Mouse (Mus musculus) ES-Bruce4 (cell line): ENCODE measurements at regions not wholly inside any gene's neighbourhood (a gene's known extent, or its start where the extent isn't known, plus 50 kb on each side); places are given as distances from the start of the nearest gene placed in this dataset.

ENCODE experiments used
- H3K27ac ChIP-seq: 2 replicates; pipeline ENCODE4 v1.5.1; 2012; ENCODE audit warnings: low read length, inconsistent platforms; ENCODE audit not compliant: insufficient read depth
- H3K27me3 ChIP-seq: 2 replicates; pipeline ENCODE4 v1.6.1; 2012; ENCODE audit warnings: mild to moderate bottlenecking, low read length, inconsistent platforms; ENCODE audit not compliant: control insufficient read depth, poor library complexity, insufficient read depth, severe bottlenecking
- H3K36me3 ChIP-seq: 2 replicates; pipeline ENCODE4 v1.6.1; 2012; ENCODE audit warnings: inconsistent platforms, mild to moderate bottlenecking, low read length, moderate library complexity; ENCODE audit not compliant: control insufficient read depth, poor library complexity, insufficient read depth, severe bottlenecking
- H3K4me1 ChIP-seq: one replicate; pipeline ENCODE4 v1.8.1; 2011; ENCODE audit warnings: low read length; ENCODE audit not compliant: control insufficient read depth, insufficient read depth
- H3K4me3 ChIP-seq: 2 replicates; pipeline ENCODE4 v1.5.1; 2011; ENCODE audit warnings: low read depth, mild to moderate bottlenecking, low read length
- H3K9ac ChIP-seq: 2 replicates; pipeline ENCODE4 v1.6.1; 2012; ENCODE audit warnings: low read depth, mild to moderate bottlenecking, inconsistent platforms; ENCODE audit not compliant: poor library complexity, severe bottlenecking
- H3K9me3 ChIP-seq: replicated peaks from 2 replicates; pipeline ENCODE4 v1.6.1; 2012; ENCODE audit warnings: mild to moderate bottlenecking, low read length, inconsistent platforms; ENCODE audit not compliant: control insufficient read depth, poor library complexity, insufficient read depth, severe bottlenecking
- CTCF ChIP-seq: IDR thresholded peaks from one replicate; pipeline ENCODE4 v1.8.1; 2011; ENCODE audit warnings: low read depth, low read length
- EP300 ChIP-seq: IDR thresholded peaks from 2 replicates; pipeline ENCODE4 v1.6.1; 2011; ENCODE audit warnings: low read depth, low read length; ENCODE audit not compliant: insufficient read depth
- POLR2A ChIP-seq: IDR thresholded peaks from one replicate; pipeline ENCODE4 v1.8.1; 2011; ENCODE audit warnings: low read length; ENCODE audit not compliant: insufficient read depth

DNA sequence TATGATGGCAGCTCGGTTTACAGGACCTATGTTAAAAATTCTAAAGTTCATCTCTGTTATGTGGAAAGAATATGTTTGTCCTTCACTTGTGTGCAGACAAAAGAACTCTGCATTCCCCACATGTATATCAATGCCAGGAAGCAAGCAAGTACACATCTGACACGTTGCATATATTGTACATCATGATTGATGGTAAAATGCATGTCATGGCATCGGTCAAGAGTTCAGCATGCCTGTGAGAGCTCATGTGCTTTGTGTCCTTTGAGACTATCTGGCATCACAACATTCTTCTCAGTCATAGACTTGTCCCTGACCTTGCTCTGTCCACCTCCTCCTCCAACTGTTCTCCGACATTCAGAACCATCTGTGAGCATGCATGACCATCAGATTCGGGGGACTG is 465.6 kb upstream of the N6amt1 start:
- H3K4me1 ChIP-seq, result no peaks in the 10 kb centered on the region
- no peaks in the 10 kb centered on the region for H3K27me3 ChIP-seq
- no peaks in the 10 kb centered on the region for H3K36me3 ChIP-seq
- no peak overlapping the region for H3K27ac ChIP-seq
- no peak overlapping the region for H3K9ac ChIP-seq
- no peaks in the 10 kb centered on the region for H3K9me3 ChIP-seq
- no peak overlapping the region for H3K4me3 ChIP-seq
- TF ChIP-seq CTCF (no peak), POLR2A (no peak), EP300 (no peak)

DNA sequence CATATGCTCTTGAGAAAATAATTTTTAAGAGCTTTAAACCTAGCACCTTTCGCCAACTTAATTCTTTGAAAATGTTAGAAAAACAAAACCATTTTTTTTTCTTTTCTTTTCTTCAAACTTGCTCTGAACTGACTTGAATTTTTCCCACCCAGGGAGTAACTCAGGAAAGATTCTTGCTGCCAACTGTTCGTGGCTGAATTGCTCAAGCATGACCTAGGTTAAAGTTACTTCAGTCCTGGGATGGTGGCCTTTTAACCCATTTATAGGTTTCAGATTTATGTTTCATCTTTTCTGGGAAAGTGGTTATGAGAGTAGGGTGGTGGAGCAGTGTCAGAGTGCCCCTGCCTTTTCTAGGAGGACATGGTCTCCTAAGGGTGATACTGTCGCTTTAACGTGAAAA is 466.4 kb upstream of the N6amt1 start:
- Histone ChIP-seq H3K4me1 (no peaks in the 10 kb centered on the region), H3K9me3 (no peaks in the 10 kb centered on the region), H3K27ac (no peak overlapping the region), H3K9ac (no peak overlapping the region), H3K27me3 (no peaks in the 10 kb centered on the region), H3K4me3 (no peak overlapping the region), H3K36me3 (no peaks in the 10 kb centered on the region)
- no peak for TF ChIP-seq POLR2A
- TF ChIP-seq CTCF, result no peak
- no peak for TF ChIP-seq EP300

DNA sequence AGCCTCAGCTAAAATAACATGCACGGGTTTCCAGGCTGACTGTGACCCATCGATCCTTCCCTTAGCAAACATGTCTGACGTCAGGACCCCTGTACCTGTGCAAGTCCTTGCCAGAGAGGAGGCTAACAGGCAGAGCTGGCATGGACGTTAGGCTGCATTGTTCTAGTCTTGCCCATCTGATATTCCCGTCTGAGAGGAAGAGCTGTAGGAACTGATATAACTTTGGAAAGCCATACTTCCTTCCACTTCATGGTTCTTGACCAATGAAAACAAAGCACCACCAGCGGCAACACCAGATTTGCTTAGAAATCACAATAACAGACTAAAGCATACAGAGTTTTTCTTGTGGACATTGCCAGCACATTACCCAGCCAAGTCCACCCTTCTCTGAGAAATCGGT is 470.1 kb upstream of the N6amt1 start:
- Histone ChIP-seq H3K4me1 (no peaks in the 10 kb centered on the region), H3K27me3 (no peaks in the 10 kb centered on the region), H3K9me3 (no peaks in the 10 kb centered on the region), H3K9ac (no peak overlapping the region), H3K4me3 (no peak overlapping the region), H3K27ac (no peak overlapping the region), H3K36me3 (no peaks in the 10 kb centered on the region)
- TF ChIP-seq POLR2A (no peak), CTCF (no peak), EP300 (no peak)

DNA sequence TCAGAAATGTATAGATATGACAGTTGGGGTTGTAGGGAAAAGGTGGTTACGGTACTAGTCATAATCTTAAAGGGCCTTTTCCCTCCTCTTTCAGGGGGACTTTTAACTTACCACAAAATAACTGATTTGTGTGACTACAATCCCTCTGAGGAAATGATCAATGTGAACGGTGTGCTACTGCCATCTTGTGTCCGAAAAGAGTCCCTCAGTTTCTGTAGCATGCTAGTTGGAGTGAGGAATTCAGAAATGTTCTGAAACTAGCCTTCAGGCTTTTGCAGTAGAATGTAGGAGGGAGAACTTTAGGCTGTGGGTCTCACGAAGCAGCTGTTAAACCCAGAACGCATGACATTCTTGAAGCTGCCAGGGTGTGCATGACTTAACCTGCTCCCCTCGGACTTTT is 471.5 kb upstream of the N6amt1 start:
- no peak overlapping the region for H3K27ac ChIP-seq
- H3K27me3 ChIP-seq, result no peaks in the 10 kb centered on the region
- no peak for TF ChIP-seq POLR2A
- peak; percentile 2 for TF ChIP-seq CTCF
- no peak for TF ChIP-seq EP300
- H3K9ac ChIP-seq, result no peak overlapping the region
- no peaks in the 10 kb centered on the region for H3K4me1 ChIP-seq
- no peaks in the 10 kb centered on the region for H3K36me3 ChIP-seq
- H3K4me3 ChIP-seq, result no peak overlapping the region
- H3K9me3 ChIP-seq, result no peaks in the 10 kb centered on the region

DNA sequence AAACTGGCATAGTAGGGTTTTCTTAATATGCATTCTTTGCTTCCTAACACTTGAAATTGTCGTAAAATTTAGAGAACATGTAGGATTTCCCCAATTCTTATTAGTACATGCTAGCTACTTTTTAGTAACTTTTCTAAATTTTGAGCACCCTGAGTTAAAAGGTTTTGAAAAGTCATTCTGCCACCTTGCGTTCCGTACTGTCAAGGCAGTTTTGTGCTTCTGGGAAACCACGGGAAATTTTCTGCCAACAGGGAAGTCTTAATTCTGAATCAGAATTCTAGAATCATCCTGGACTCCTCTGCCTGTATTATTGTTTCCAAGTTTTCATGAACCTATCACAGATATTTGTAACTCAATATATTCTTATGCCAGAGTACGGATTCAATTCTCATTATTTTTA is 472.4 kb upstream of the N6amt1 start:
- TF ChIP-seq POLR2A (no peak), EP300 (no peak), CTCF (no peak)

DNA sequence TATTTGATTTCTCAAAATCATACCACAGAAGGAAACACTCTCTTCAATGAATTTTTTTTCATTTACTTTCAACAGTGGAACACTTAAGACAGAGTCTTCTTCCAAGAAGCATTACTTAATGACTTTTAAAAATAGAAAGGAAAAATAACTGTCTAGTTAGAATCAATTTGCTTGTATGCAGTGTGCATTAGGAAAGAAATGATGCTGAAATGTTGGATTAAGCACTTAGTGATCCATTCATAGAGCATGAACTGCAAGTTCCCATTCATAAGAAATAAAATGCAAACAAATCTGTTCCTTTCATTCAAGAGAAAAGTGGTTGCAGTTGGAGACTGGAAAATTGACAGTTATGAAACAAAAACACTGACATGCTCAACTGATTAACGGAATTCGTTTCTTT is 493.2 kb upstream of the N6amt1 start:
- Histone ChIP-seq H3K9me3 (no peaks in the 10 kb centered on the region), H3K36me3 (no peaks in the 10 kb centered on the region), H3K4me1 (no peaks in the 10 kb centered on the region), H3K27ac (no peak overlapping the region), H3K27me3 (no peaks in the 10 kb centered on the region), H3K9ac (no peak overlapping the region), H3K4me3 (no peak overlapping the region)
- no peak for TF ChIP-seq EP300

More for the DNA sequence above, 472.4 kb upstream of the N6amt1 start:
- no peaks in the 10 kb centered on the region for H3K27me3 ChIP-seq
- no peak overlapping the region for H3K9ac ChIP-seq
- no peaks in the 10 kb centered on the region for H3K9me3 ChIP-seq
- no peaks in the 10 kb centered on the region for H3K4me1 ChIP-seq
- no peak overlapping the region for H3K4me3 ChIP-seq
- H3K27ac ChIP-seq, result no peak overlapping the region
- no peaks in the 10 kb centered on the region for H3K36me3 ChIP-seq
